Mouse (Mus musculus): ENCODE measurements around the gene Hs2st1. TPM values are rescaled to one million over a fixed set of nuclear protein-coding genes. Genes with fewer than 3 reads are reported as not detected.

Gene Hs2st1
- polyA plus RNA-seq, 1 experiment from 2014 or later, result 18.3 TPM

DNA sequence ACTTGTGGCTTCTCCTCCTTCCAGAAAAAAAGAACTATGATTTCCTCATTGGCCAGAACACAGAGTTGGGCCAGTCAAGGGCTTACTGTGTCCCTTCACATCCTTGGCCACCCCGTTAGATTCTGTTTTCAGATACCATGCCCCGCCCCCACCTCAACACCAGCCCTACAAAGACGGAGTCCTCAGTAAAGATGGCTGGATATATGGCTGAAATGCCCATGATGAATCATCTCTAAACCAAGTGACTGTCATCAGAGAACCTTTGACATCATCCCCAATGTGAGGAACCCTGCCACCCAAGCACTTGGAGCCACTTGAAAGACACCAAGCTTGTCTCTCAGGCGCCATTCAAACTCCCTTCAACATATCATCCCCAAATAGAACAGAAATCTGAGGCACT lies 190.2 kb downstream of the Hs2st1 start:
- ATAC-seq, result no peak

More for the DNA sequence above, 190.2 kb downstream of the Hs2st1 start:
- no peak overlapping the region for H3K4me2 ChIP-seq (ENCODE audit: low read length)
- H3K9ac ChIP-seq (ENCODE audit: low read length), result no peak overlapping the region
- no peaks in the 10 kb centered on the region for H3K9me3 ChIP-seq (replicated peaks; ENCODE audit: control insufficient read depth, low read length)
- no peak for DNase-seq (ENCODE audit: low spot score)
- no peak overlapping the region for H3K4me3 ChIP-seq (ENCODE audit: low read depth, low read length)
- 62% methylated on average over 4 of the region's 4 CpGs for WGBS
- H3K4me1 ChIP-seq (ENCODE audit: control insufficient read depth, insufficient read depth, low read length), result peaks cover 31% of the 10 kb centered on the region
- no peaks in the 10 kb centered on the region for H3K36me3 ChIP-seq (ENCODE audit: control insufficient read depth, insufficient read depth, low read length)
- H3K27me3 ChIP-seq (replicated peaks; ENCODE audit: control insufficient read depth, insufficient read depth, low read length), result 0 out of 2 replicates have a peak, but pooled peaks cover 9% of the 10 kb centered on the region
- H3K27ac ChIP-seq (ENCODE audit: low read depth, low read length), result no peak overlapping the region

Other genes starting within 250 kb of the Hs2st1 start
- 518 and 577 TPM in 2 replicates for gene Selenof, start 123 bp upstream of the Hs2st1 start, polyA plus RNA-seq (2014; fragmentation: Nextera tagmentation; extraction: Ambion mirVana)
- 84.7 and 99.5 TPM in 2 replicates for gene Sh3glb1, start 150.2 kb upstream of the Hs2st1 start, polyA plus RNA-seq (2014; fragmentation: Nextera tagmentation; extraction: Ambion mirVana)
- gene Clca3a1, start 190.8 kb upstream of the Hs2st1 start, polyA plus RNA-seq (2014; fragmentation: Nextera tagmentation; extraction: Ambion mirVana), result 0.38 and 0.47 TPM in 2 replicates
- not detected in 2 replicates for gene Clca3a2, start 249.3 kb upstream of the Hs2st1 start, polyA plus RNA-seq (2014; fragmentation: Nextera tagmentation; extraction: Ambion mirVana)